Mouse (Mus musculus): Measurements from ENCODE around the gene Ptprc. TPM values are rescaled to one million over a fixed set of nuclear protein-coding genes. Genes with fewer than 3 reads are reported as not detected.

The Ptprc gene
- 3.5 and 17.3 TPM in 2 replicates for polyA plus RNA-seq (2012; rRNA removed)

DNA sequence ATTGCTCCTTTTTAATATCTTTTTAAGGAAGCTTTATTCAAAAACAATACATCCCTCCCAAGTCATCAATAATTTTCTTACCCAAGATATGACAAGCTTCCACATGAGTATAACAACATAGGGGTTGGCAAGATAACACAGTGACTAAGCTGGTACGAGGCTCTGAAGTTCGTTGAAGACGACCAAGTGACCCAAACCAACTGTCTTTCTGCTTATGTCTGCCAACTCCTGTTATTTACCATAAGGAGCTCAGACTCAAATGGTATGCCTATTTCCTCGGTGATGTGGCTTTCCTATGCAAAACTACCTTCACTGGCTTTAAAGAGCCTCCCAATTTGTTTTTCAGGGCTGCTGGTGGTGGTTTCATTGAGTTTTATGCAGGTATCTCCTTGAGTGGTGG, at the start of gene Ptprc:
Gene Ptprc, minus strand, starts transcription at position 215 of the 400 bp plus-strand sequence.
- Histone ChIP-seq H3K27me3 (replicated peaks; ENCODE audit: control insufficient read depth, insufficient read depth, low read length) (no peaks in the 10 kb centered on the region), H3K36me3 (ENCODE audit: control insufficient read depth, insufficient read depth, low read length) (no peaks in the 10 kb centered on the region), H3K27ac (ENCODE audit: insufficient read depth, low read depth, low read length) (0 out of 2 replicates have a peak within 1 kb of the TSS, but pooled peaks have one; percentile 16), H3K4me3 (ENCODE audit: insufficient read depth, low read depth, low read length) (no peak within 1 kb of the TSS), H3K4me1 (ENCODE audit: control insufficient read depth, insufficient read depth, low read length) (no peaks in the 10 kb centered on the region)
- DNase-seq = no peak
- TF ChIP-seq POLR2A (IDR thresholded peaks at IDR 0.05; ENCODE audit: low read depth, low read length) (no peak), CTCF (conservative IDR thresholded peaks at IDR 0.05; ENCODE audit: insufficient read depth, insufficient read length, low read depth, low read length) (no peak)
- WGBS = 78% methylated on average over 4 of the region's 4 CpGs

DNA sequence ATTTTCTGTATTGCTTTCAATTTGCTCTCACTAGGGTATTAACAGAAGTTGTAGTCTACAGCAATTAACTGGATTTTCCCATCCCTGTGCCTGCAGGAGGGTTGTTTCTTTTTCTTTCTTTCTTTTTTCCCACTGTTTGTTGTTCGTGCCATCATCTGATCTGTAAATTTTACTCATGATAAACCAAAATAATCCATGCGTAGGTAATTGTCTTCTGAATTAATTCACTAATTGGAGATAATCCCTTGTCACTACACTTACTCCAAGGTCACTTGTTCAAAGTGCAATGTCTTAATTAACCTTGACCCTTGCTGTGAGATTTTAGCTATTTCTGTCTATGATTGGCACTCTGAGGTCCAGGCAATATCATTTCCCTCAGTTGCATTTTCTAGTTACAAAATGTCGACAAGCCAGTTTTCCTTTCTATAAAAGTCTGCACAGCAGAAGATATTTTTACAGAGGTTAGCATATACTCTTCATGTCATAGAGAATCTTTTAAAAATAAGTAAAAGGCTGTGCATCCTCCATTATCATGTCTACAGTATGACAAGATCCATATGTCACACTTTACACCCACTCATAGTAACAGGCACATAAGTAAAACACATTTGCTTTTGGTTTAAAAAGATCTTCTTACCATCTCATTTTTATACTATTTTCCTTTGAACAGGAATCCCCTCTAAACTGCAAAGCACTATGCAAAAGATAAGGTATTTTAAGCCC, 39.4 kb upstream of the Ptprc start:
- H3K27ac ChIP-seq (ENCODE audit: insufficient read depth, low read depth, low read length) = no peak overlapping the region
- no peaks in the 10 kb centered on the region for H3K36me3 ChIP-seq (ENCODE audit: control insufficient read depth, insufficient read depth, low read length)
- DNase-seq = no peak
- WGBS = 78% methylated on average over 3 of the region's 3 CpGs
- no peaks in the 10 kb centered on the region for H3K27me3 ChIP-seq (replicated peaks; ENCODE audit: control insufficient read depth, insufficient read depth, low read length)
- H3K4me1 ChIP-seq (ENCODE audit: control insufficient read depth, insufficient read depth, low read length) = peaks cover 3% of the 10 kb centered on the region; the same call in 1 of the 2 replicates
- H3K4me3 ChIP-seq (ENCODE audit: insufficient read depth, low read depth, low read length) = no peak overlapping the region
- TF ChIP-seq POLR2A (IDR thresholded peaks at IDR 0.05; ENCODE audit: low read depth, low read length) (no peak), CTCF (conservative IDR thresholded peaks at IDR 0.05; ENCODE audit: insufficient read depth, insufficient read length, low read depth, low read length) (no peak)

GRCm38 (mm10) chr1:138210387-138211024, 35.0 kb upstream of the Ptprc start:
- Histone ChIP-seq H3K27ac (ENCODE audit: insufficient read depth, low read depth, low read length) (peak overlapping the region; percentile 45), H3K27me3 (replicated peaks; ENCODE audit: control insufficient read depth, insufficient read depth, low read length) (no peaks in the 10 kb centered on the region), H3K4me1 (ENCODE audit: control insufficient read depth, insufficient read depth, low read length) (peaks cover 3% of the 10 kb centered on the region; the same call in 1 of the 2 replicates), H3K4me3 (ENCODE audit: insufficient read depth, low read depth, low read length) (no peak overlapping the region), H3K36me3 (ENCODE audit: control insufficient read depth, insufficient read depth, low read length) (no peaks in the 10 kb centered on the region)
- WGBS = 69% methylated on average over 3 of the region's 3 CpGs
- TF ChIP-seq POLR2A (IDR thresholded peaks at IDR 0.05; ENCODE audit: low read depth, low read length) = no peak
- no peak for TF ChIP-seq CTCF (conservative IDR thresholded peaks at IDR 0.05; ENCODE audit: insufficient read depth, insufficient read length, low read depth, low read length)
- DNase-seq = peak; percentile 6

DNA sequence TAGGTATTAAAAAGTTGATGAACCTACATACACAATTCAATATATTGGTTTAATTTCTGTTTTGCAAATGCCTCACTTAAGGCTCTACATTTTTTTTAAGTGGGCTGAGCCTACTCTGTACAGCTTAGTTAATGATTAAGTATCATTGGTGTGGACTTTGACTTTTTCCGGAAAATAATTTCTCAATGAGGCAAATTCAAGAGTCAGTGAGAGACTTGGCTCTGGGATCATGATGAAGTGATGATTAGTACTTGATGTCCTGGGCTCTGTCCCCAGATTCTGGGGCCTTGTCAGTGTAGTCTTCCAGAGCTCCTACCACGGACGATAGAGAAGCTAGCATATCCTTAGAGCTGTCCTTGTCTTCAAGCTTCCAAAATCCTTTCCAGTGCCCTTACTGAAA, 34.2 kb upstream of the Ptprc start:
- H3K27ac ChIP-seq (ENCODE audit: insufficient read depth, low read depth, low read length) = peak overlapping the region; percentile 39; the same call in 1 of the 2 replicates
- peaks cover 3% of the 10 kb centered on the region; the same call in 1 of the 2 replicates for H3K4me1 ChIP-seq (ENCODE audit: control insufficient read depth, insufficient read depth, low read length)
- no peak for TF ChIP-seq CTCF (conservative IDR thresholded peaks at IDR 0.05; ENCODE audit: insufficient read depth, insufficient read length, low read depth, low read length)
- no peak for TF ChIP-seq POLR2A (IDR thresholded peaks at IDR 0.05; ENCODE audit: low read depth, low read length)
- WGBS = 57% methylated on average over 3 of the region's 3 CpGs
- DNase-seq = peak; percentile 84
- no peaks in the 10 kb centered on the region for H3K36me3 ChIP-seq (ENCODE audit: control insufficient read depth, insufficient read depth, low read length)
- H3K27me3 ChIP-seq (replicated peaks; ENCODE audit: control insufficient read depth, insufficient read depth, low read length) = no peaks in the 10 kb centered on the region
- H3K4me3 ChIP-seq (ENCODE audit: insufficient read depth, low read depth, low read length) = no peak overlapping the region

GRCm38 (mm10) chr1:138206041-138206440, 30.5 kb upstream of the Ptprc start:
- no peaks in the 10 kb centered on the region for H3K27me3 ChIP-seq (replicated peaks; ENCODE audit: control insufficient read depth, insufficient read depth, low read length)
- no peak overlapping the region for H3K27ac ChIP-seq (ENCODE audit: insufficient read depth, low read depth, low read length)
- no peak for DNase-seq
- 76% methylated on average over 7 of the region's 7 CpGs for WGBS
- no peak overlapping the region for H3K4me3 ChIP-seq (ENCODE audit: insufficient read depth, low read depth, low read length)
- TF ChIP-seq POLR2A (IDR thresholded peaks at IDR 0.05; ENCODE audit: low read depth, low read length) (no peak), CTCF (conservative IDR thresholded peaks at IDR 0.05; ENCODE audit: insufficient read depth, insufficient read length, low read depth, low read length) (no peak)
- no peaks in the 10 kb centered on the region for H3K36me3 ChIP-seq (ENCODE audit: control insufficient read depth, insufficient read depth, low read length)
- H3K4me1 ChIP-seq (ENCODE audit: control insufficient read depth, insufficient read depth, low read length) = peaks cover 3% of the 10 kb centered on the region; the same call in 1 of the 2 replicates

DNA sequence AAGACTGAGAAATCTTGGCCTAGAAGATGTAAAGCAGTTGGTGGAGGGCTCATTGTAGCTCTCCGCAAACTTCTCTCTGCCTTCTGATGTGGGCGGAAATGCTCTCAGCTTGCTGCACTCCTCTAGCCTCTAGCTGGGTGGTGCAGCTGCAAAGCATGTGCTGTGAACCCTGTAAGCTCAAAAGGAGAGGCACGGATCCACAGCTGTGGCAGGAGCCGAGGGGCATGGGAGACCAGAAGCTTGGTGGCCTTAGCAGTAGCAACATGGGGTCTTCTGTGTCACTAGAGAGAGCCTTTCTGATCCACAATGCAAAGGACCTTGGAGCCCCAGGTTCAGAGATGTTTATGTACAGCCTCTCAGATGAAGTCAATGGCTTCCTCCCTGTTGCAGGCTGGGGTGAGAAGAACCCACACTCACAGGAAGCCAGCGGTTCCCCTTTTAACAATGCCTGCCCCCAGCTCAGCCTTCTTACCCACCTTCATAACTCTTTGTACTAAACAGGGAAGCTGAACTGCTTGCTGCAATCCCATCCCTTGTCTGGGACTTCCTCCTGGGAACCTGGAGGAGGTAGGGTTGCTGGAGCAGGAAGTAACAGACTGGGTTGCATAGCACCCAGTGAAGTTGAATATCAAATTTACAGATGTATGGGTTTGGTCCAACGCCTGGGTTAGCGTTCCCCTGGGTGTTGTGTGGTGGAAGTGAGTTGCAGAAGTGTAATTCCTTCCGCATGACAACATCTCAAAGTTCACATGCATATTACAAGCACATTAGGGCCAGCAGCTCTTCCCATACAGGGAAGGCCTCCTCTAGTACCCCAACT, 16.4 kb upstream of the Ptprc start:
- no peak overlapping the region for H3K27ac ChIP-seq (ENCODE audit: insufficient read depth, low read depth, low read length)
- H3K36me3 ChIP-seq (ENCODE audit: control insufficient read depth, insufficient read depth, low read length) = no peaks in the 10 kb centered on the region
- H3K27me3 ChIP-seq (replicated peaks; ENCODE audit: control insufficient read depth, insufficient read depth, low read length) = no peaks in the 10 kb centered on the region
- H3K4me1 ChIP-seq (ENCODE audit: control insufficient read depth, insufficient read depth, low read length) = no peaks in the 10 kb centered on the region
- WGBS = 60% methylated on average over 8 of the region's 8 CpGs
- DNase-seq = peak; percentile 29
- no peak overlapping the region for H3K4me3 ChIP-seq (ENCODE audit: insufficient read depth, low read depth, low read length)
- TF ChIP-seq POLR2A (IDR thresholded peaks at IDR 0.05; ENCODE audit: low read depth, low read length) (no peak), CTCF (conservative IDR thresholded peaks at IDR 0.05; ENCODE audit: insufficient read depth, insufficient read length, low read depth, low read length) (no peak)

Data from kidney, adult 2 months (tissue).